Mouse (Mus musculus) erythroblast, embryonic 14.5 days (primary cell): ENCODE measurements around the gene Olfr670.

Experiments
- GATA1 ChIP-seq: IDR thresholded peaks from 2 replicates; pipeline ENCODE4 v1.6.1; 2012; ENCODE audit warnings: low read length, inconsistent platforms, mixed read lengths
- TAL1 ChIP-seq: IDR thresholded peaks from 3 replicates; pipeline ENCODE4 v1.6.1; 2012; ENCODE audit warnings: low read length, inconsistent platforms, mixed read lengths

DNA sequence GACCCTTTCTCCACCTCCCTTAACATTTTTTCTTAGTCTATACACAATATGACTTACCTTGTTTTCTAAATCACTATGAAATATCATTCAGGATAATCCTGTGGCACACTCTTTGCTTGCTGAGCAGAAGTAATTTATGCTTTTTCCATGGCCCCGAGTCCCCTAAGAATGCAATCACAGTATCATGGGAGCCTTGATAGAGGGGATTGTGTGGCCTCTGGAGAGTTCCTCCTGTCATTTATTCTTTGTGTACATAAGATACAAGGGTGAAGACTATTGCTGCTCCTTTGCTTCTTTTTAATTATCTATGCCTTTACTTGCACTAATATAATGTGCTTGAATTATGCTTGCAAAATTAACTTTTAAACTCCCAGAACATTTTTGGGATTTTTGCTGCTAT is 16.6 kb upstream of the Olfr670 start, which contains the start of gene Olfr671:
- no peak for TF ChIP-seq GATA1
- no peak for TF ChIP-seq TAL1
